Mouse (Mus musculus): Measurements from ENCODE around the gene Tnip2. TPM values are rescaled to one million over a fixed set of nuclear protein-coding genes. Genes with fewer than 3 reads are reported as not detected.

The Tnip2 gene
- polyA plus RNA-seq, 1 experiment from 2014 or later = 18.8 TPM

- H3K36me3 ChIP-seq = peaks cover 96% of the 10 kb centered on the region
- no peaks in the 10 kb centered on the region for H3K4me1 ChIP-seq
- no peaks in the 10 kb centered on the region for H3K27me3 ChIP-seq (replicated peaks)
- no peaks in the 10 kb centered on the region for H3K9me3 ChIP-seq
- ATAC-seq (ENCODE audit: extremely low read depth, insufficient number of reproducible peaks, low FRiP score, low TSS enrichment) = no peak
- H3K27ac ChIP-seq (replicated peaks) = no peak overlapping the region
- no peak overlapping the region for H3K9ac ChIP-seq
- WGBS = 94% methylated on average over 4 of the region's 4 CpGs
- no peak overlapping the region for H3K4me2 ChIP-seq
- no peak overlapping the region for H3K4me3 ChIP-seq
Observed at GRCm38 (mm10) chr5:34461294-34461693, 52.5 kb downstream of the Tnip2 start.

GRCm38 (mm10) chr5:34458994-34459393 is 54.8 kb downstream of the Tnip2 start:
- Histone ChIP-seq H3K4me1 (no peaks in the 10 kb centered on the region), H3K36me3 (peaks cover 95% of the 10 kb centered on the region), H3K4me2 (no peak overlapping the region), H3K9ac (no peak overlapping the region), H3K9me3 (no peaks in the 10 kb centered on the region), H3K4me3 (no peak overlapping the region), H3K27me3 (replicated peaks) (no peaks in the 10 kb centered on the region), H3K27ac (replicated peaks) (no peak overlapping the region)
- ATAC-seq (ENCODE audit: extremely low read depth, insufficient number of reproducible peaks, low FRiP score, low TSS enrichment) = no peak
- WGBS = 85% methylated on average over 1 of the region's 1 CpGs

GRCm38 (mm10) chr5:34446207-34446606 is 67.6 kb downstream of the Tnip2 start:
- Histone ChIP-seq H3K27ac (replicated peaks) (0 out of 2 replicates have a peak overlapping the region, but pooled peaks have one; percentile 42), H3K4me2 (no peak overlapping the region), H3K27me3 (replicated peaks) (no peaks in the 10 kb centered on the region), H3K9me3 (no peaks in the 10 kb centered on the region), H3K9ac (no peak overlapping the region), H3K4me1 (peaks cover 16% of the 10 kb centered on the region), H3K36me3 (peaks cover 83% of the 10 kb centered on the region), H3K4me3 (no peak overlapping the region)
- no peak; the same call in 1 of the 2 replicates for ATAC-seq (ENCODE audit: extremely low read depth, insufficient number of reproducible peaks, low FRiP score, low TSS enrichment)
- 45% methylated on average over 9 of the region's 9 CpGs for WGBS

Other genes starting within 250 kb of the Tnip2 start
- gene Zfyve28, start 225.5 kb downstream of the Tnip2 start, polyA plus RNA-seq (2015; fragmentation: Nextera tagmentation; extraction: Ambion mirVana) = 0.07 and 0.19 TPM in 2 replicates
- not detected in 2 replicates for gene Cfap99, start 225.4 kb downstream of the Tnip2 start, polyA plus RNA-seq (2015; fragmentation: Nextera tagmentation; extraction: Ambion mirVana)
- gene Rnf4, start 177.7 kb downstream of the Tnip2 start, polyA plus RNA-seq (2015; fragmentation: Nextera tagmentation; extraction: Ambion mirVana) = 109 and 110 TPM in 2 replicates
- gene Fam193a, start 144.1 kb downstream of the Tnip2 start, polyA plus RNA-seq (2015; fragmentation: Nextera tagmentation; extraction: Ambion mirVana) = 7.5 and 7.8 TPM in 2 replicates
- gene Sh3bp2, start 11.8 kb upstream of the Tnip2 start, polyA plus RNA-seq (2015; fragmentation: Nextera tagmentation; extraction: Ambion mirVana) = 3.9 and 4.9 TPM in 2 replicates
- 143 and 144 TPM in 2 replicates for gene Add1, start 59.7 kb upstream of the Tnip2 start, polyA plus RNA-seq (2015; fragmentation: Nextera tagmentation; extraction: Ambion mirVana)
- gene Mfsd10, start 123.2 kb upstream of the Tnip2 start, polyA plus RNA-seq (2015; fragmentation: Nextera tagmentation; extraction: Ambion mirVana) = 75.1 and 78.4 TPM in 2 replicates
- 15.3 and 16.6 TPM in 2 replicates for gene Nop14, start 146.2 kb upstream of the Tnip2 start, polyA plus RNA-seq (2015; fragmentation: Nextera tagmentation; extraction: Ambion mirVana)
- gene Grk4, start 146.4 kb upstream of the Tnip2 start, polyA plus RNA-seq (2015; fragmentation: Nextera tagmentation; extraction: Ambion mirVana) = 2.4 and 3.5 TPM in 2 replicates
- 7.9 and 8.4 TPM in 2 replicates for gene Htt, start 247.7 kb upstream of the Tnip2 start, polyA plus RNA-seq (2015; fragmentation: Nextera tagmentation; extraction: Ambion mirVana)

Measured in heart, embryonic 13.5 days (tissue).